Mouse (Mus musculus) ES-E14 (cell line): ENCODE measurements around the gene Sel1l. TPM values are rescaled to one million over a fixed set of nuclear protein-coding genes. Genes with fewer than 3 reads are reported as not detected.

Source experiments
- DNase-seq: peaks from one replicate; pipeline ENCODE4 v3.0.0-alpha.2; 2013; ENCODE audit warnings: low read depth, low spot score
- H3K27ac ChIP-seq: 2 replicates; pipeline ENCODE4 v1.5.1; 2012; ENCODE audit warnings: low read depth, mild to moderate bottlenecking, low read length, moderate library complexity, mixed read lengths; ENCODE audit not compliant: poor library complexity, insufficient read depth, severe bottlenecking
- H3K36me3 ChIP-seq: 2 replicates; pipeline ENCODE4 v1.6.1; 2012; ENCODE audit warnings: mild to moderate bottlenecking, low read length, moderate library complexity, mixed read lengths; ENCODE audit not compliant: control insufficient read depth, poor library complexity, insufficient read depth, severe bottlenecking
- H3K4me1 ChIP-seq, 2 experiments: fragments of 150-350 bp in 1 of 2; sonication (generic) in 1 of 2; 2 replicates each; pipeline ENCODE4 v1.6.1; 2012; ENCODE audit warnings: low read length in 2 of 2, mild to moderate bottlenecking in 1 of 2, mixed read lengths in 1 of 2; ENCODE audit not compliant: control insufficient read depth in 2 of 2, insufficient read depth in 2 of 2, poor library complexity in 1 of 2
- H3K4me3 ChIP-seq, 2 experiments: fragments of 150-350 bp in 1 of 2; sonication (generic) in 1 of 2; 2 replicates each; pipeline ENCODE4 v1.5.1; 2012; ENCODE audit warnings: low read length in 2 of 2, low read depth in 1 of 2, mild to moderate bottlenecking in 1 of 2, mixed read lengths in 1 of 2; ENCODE audit not compliant: insufficient read depth in 1 of 2, poor library complexity in 1 of 2, severe bottlenecking in 1 of 2
- H3K9ac ChIP-seq: 2 replicates; pipeline ENCODE4 v1.6.1; 2012; ENCODE audit warnings: low read depth, mild to moderate bottlenecking, low read length, mixed read lengths; ENCODE audit not compliant: poor library complexity, insufficient read depth, severe bottlenecking
- H3K9me3 ChIP-seq: fragments of 150-350 bp; sonication (generic); 2 replicates; pipeline ENCODE4 v1.6.1; 2012; ENCODE audit warnings: low read depth, mild to moderate bottlenecking, low read length; ENCODE audit not compliant: control insufficient read depth, insufficient read depth
- CHD2 ChIP-seq: IDR thresholded peaks from 2 replicates; pipeline ENCODE4 v1.6.1; 2014; ENCODE audit warnings: mild to moderate bottlenecking, low read depth, low read length, inconsistent platforms
- HCFC1 ChIP-seq: IDR thresholded peaks from 2 replicates; pipeline ENCODE4 v1.6.1; 2012; ENCODE audit warnings: low read length, inconsistent platforms, borderline replicate concordance; ENCODE audit not compliant: insufficient read depth
- MAFK ChIP-seq: IDR thresholded peaks from 2 replicates; pipeline ENCODE4 v1.6.1; 2014; ENCODE audit warnings: mild to moderate bottlenecking, low read depth, low read length, inconsistent platforms; ENCODE audit not compliant: insufficient read depth
- ZC3H11A ChIP-seq: IDR thresholded peaks from 2 replicates; pipeline ENCODE4 v1.6.1; 2012; ENCODE audit warnings: low read depth, mild to moderate bottlenecking, inconsistent platforms, low read length, borderline replicate concordance
- ZNF384 ChIP-seq: IDR thresholded peaks from 2 replicates; pipeline ENCODE4 v1.6.1; 2012; ENCODE audit warnings: low read depth, low read length, inconsistent platforms
- in situ Hi-C, 2 experiments: fragments of 600-800 bp; cut with MboI; formaldehyde crosslinking; loops; one replicate each; pipeline ENCODE4 v1.15.1; 2025; ENCODE audit warnings: low sequenced_read_pairs in 2 of 2, inconsistent platforms in 1 of 2; ENCODE audit not compliant: unreplicated experiment in 2 of 2
- total RNA-seq: library from RNA; depleted of rRNA; stranded (reverse); fragments of 300-350 nt; gene quantifications from 2 replicates; pipeline ENCODE4 v1.2.3, GENCODE M21; 2012

The Sel1l gene
- total RNA-seq, 1 experiment, result 64.6 TPM

GRCm38 (mm10) chr12:91799379-91799773 lies 49.6 kb downstream of the Sel1l start:
- Histone ChIP-seq H3K27ac (no peak overlapping the region), H3K9ac (no peak overlapping the region)
- no peak for TF ChIP-seq HCFC1
- no peak for TF ChIP-seq CHD2
- TF ChIP-seq MAFK, result no peak
- TF ChIP-seq ZNF384, result no peak
- TF ChIP-seq ZC3H11A, result no peak

DNA sequence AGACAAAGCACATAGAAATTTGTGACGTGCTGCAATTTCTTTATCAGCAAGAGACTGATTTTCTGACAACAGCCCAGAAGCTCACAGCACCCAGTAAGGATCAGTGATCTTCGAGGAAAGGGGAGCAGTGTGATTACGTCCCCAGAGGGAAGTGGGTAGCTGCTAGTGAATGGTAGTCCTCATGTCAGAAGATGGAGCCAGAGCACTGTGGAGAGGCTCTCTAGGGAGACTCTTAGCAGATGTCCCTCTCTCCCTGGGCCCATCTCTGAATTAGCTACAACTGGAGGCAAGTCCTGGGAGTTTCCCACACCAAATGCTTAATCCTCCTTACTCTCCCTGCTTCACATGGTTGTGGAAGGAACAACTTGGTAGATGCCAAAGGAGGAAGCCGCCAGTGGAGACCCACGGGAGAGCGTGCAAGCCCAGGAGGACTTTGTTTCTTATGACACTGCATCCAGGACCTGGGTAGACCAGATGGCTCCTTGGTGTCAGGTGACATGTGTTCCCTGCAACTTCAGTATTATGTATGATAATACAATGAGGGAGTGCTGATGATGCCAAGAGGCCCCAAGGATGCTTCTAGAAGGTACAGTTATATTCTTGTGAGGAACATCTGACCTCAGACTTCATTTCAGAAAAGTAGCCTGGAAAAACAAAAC lies 50.1 kb downstream of the Sel1l start:
- no peak for TF ChIP-seq MAFK
- no peak for TF ChIP-seq CHD2
- TF ChIP-seq ZNF384, result no peak
- Histone ChIP-seq H3K4me3 (no peak overlapping the region), H3K9me3 (no peaks in the 10 kb centered on the region), H3K36me3 (no peaks in the 10 kb centered on the region), H3K27ac (no peak overlapping the region), H3K4me1 (no peaks in the 10 kb centered on the region), H3K9ac (no peak overlapping the region)
- DNase-seq, result no peak
- in situ Hi-C loops, result loop anchor here (25.0 kb wide), 2 partner anchors 162 to 387 kb away; no protein-coding TSS in a partner anchor

More at GRCm38 (mm10) chr12:91799379-91799773, 49.6 kb downstream of the Sel1l start:
- no peaks in the 10 kb centered on the region for H3K36me3 ChIP-seq
- no peaks in the 10 kb centered on the region for H3K9me3 ChIP-seq
- DNase-seq, result no peak
- no peak overlapping the region for H3K4me3 ChIP-seq
- H3K4me1 ChIP-seq, result no peaks in the 10 kb centered on the region
- in situ Hi-C loops, result loop anchor here (25.0 kb wide), 2 partner anchors 162 to 387 kb away; no protein-coding TSS in a partner anchor

DNA sequence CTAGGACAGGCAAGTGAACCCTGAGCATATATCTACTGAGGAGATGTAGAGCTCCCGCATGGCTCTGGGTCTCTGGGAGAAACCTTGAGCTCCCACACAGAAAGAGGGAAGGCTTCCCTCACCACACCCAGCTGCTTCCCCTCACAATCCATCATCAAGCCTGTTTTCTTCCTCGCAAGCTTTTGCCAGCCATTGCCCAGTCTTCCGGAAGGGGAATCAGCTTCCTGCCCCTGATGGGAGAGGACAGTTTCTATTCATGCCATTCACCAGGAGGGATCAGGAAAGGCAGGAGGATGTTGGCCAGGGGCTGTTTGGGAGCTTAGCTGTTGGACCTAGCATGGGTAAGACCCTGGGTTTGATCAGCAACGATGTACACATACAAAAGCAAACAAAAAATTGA lies 52.2 kb downstream of the Sel1l start:
- no peak for TF ChIP-seq HCFC1
- no peak for TF ChIP-seq ZC3H11A
- TF ChIP-seq MAFK, result no peak
- no peak for TF ChIP-seq CHD2
- TF ChIP-seq ZNF384, result no peak
- Histone ChIP-seq H3K4me1 (no peaks in the 10 kb centered on the region), H3K9ac (no peak overlapping the region), H3K27ac (no peak overlapping the region), H3K36me3 (no peaks in the 10 kb centered on the region), H3K9me3 (no peaks in the 10 kb centered on the region), H3K4me3 (no peak overlapping the region)
- in situ Hi-C loops, result loop anchor here (25.0 kb wide), 2 partner anchors 159 to 384 kb away; no protein-coding TSS in a partner anchor
- no peak for DNase-seq

DNA sequence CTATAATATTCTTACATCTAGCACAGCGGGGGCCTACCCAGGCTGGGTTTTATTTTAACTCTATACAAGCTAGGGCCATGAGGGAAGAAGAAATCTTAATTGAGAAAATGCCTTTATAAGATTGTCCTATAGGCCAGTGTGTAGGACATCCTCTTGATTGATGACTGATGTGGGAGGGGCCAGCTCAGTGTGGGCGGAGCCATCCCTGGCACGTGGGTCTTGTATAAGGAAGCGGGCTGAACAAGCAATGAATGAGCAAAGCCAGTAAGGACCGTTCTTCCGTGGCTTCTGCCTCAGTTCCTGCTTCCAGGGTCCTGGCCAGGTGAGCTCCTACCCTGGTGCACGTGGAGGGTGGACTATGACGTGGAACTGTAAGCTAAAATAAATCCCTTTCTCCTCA lies 55.7 kb downstream of the Sel1l start:
- DNase-seq, result no peak
- Histone ChIP-seq H3K36me3 (no peaks in the 10 kb centered on the region), H3K4me1 (no peaks in the 10 kb centered on the region), H3K4me3 (no peak overlapping the region), H3K9me3 (no peaks in the 10 kb centered on the region), H3K9ac (no peak overlapping the region), H3K27ac (no peak overlapping the region)
- in situ Hi-C loops, result loop anchor here (5.0 to 25.0 kb wide), 3 partner anchors 151 to 381 kb away; no protein-coding TSS in a partner anchor
- TF ChIP-seq HCFC1 (no peak), MAFK (no peak)

GRCm38 (mm10) chr12:91791822-91792221 lies 57.1 kb downstream of the Sel1l start:
- no peak for DNase-seq
- in situ Hi-C loops, result loop anchor here (5.0 to 25.0 kb wide), 3 partner anchors 150 to 380 kb away; no protein-coding TSS in a partner anchor
- no peak overlapping the region for H3K4me3 ChIP-seq
- no peak overlapping the region for H3K27ac ChIP-seq
- H3K4me1 ChIP-seq, result no peaks in the 10 kb centered on the region
- no peaks in the 10 kb centered on the region for H3K36me3 ChIP-seq
- no peaks in the 10 kb centered on the region for H3K9me3 ChIP-seq
- no peak overlapping the region for H3K9ac ChIP-seq
- TF ChIP-seq ZC3H11A, result no peak
- no peak for TF ChIP-seq CHD2
- no peak for TF ChIP-seq ZNF384
- no peak for TF ChIP-seq HCFC1
- no peak for TF ChIP-seq MAFK
